Mouse (Mus musculus) adipocyte (in vitro differentiated cells): ENCODE data around the gene Cnr2.

Source experiments
- DNase-seq: peaks from one replicate; pipeline ENCODE4 v3.0.0-alpha.2; 2016; ENCODE audit warnings: low spot score

Gene Cnr2

GRCm38 (mm10) chr4:135876583-135877020, 18.6 kb upstream of the Cnr2 start:
- peak; percentile 69 for DNase-seq

- peak; percentile 73 for DNase-seq
Observed at GRCm38 (mm10) chr4:135877742-135878141, 17.5 kb upstream of the Cnr2 start.

- DNase-seq, result no peak
Observed at GRCm38 (mm10) chr4:135879021-135879420, 16.2 kb upstream of the Cnr2 start.

- DNase-seq, result no peak
Observed at GRCm38 (mm10) chr4:135880018-135880417, 15.2 kb upstream of the Cnr2 start.

- DNase-seq, result no peak
Observed at GRCm38 (mm10) chr4:135880576-135880975, 14.6 kb upstream of the Cnr2 start.

- no peak for DNase-seq
Observed at GRCm38 (mm10) chr4:135882023-135882422, 13.2 kb upstream of the Cnr2 start.

GRCm38 (mm10) chr4:135883401-135883851, 11.8 kb upstream of the Cnr2 start:
- no peak for DNase-seq

- no peak for DNase-seq
Observed at GRCm38 (mm10) chr4:135883881-135884516, 11.2 kb upstream of the Cnr2 start.

GRCm38 (mm10) chr4:135884531-135884930, 10.7 kb upstream of the Cnr2 start:
- no peak for DNase-seq

GRCm38 (mm10) chr4:135885676-135886075, 9.5 kb upstream of the Cnr2 start:
- DNase-seq, result no peak

GRCm38 (mm10) chr4:135886184-135886583, 9.0 kb upstream of the Cnr2 start:
- no peak for DNase-seq

- no peak for DNase-seq
Observed at GRCm38 (mm10) chr4:135888448-135889057, 6.6 kb upstream of the Cnr2 start.

GRCm38 (mm10) chr4:135889146-135889883, 5.9 kb upstream of the Cnr2 start:
- DNase-seq, result no peak

GRCm38 (mm10) chr4:135889884-135890283, 5.3 kb upstream of the Cnr2 start:
- DNase-seq, result peak; percentile 83

GRCm38 (mm10) chr4:135891539-135891938, 3.7 kb upstream of the Cnr2 start:
- no peak for DNase-seq

- DNase-seq, result no peak
Observed at GRCm38 (mm10) chr4:135892884-135893283, 2.3 kb upstream of the Cnr2 start.

GRCm38 (mm10) chr4:135896157-135896556, 963 bp downstream of the Cnr2 start:
- no peak for DNase-seq

- DNase-seq, result no peak
Observed at GRCm38 (mm10) chr4:135898380-135899049, 3.3 kb downstream of the Cnr2 start.

GRCm38 (mm10) chr4:135899050-135899448, 3.9 kb downstream of the Cnr2 start:
- DNase-seq, result no peak

- DNase-seq, result no peak
Observed at GRCm38 (mm10) chr4:135900008-135900407, 4.8 kb downstream of the Cnr2 start.

GRCm38 (mm10) chr4:135902606-135903242, 7.5 kb downstream of the Cnr2 start:
- DNase-seq, result no peak

- no peak for DNase-seq
Observed at GRCm38 (mm10) chr4:135904810-135905209, 9.6 kb downstream of the Cnr2 start.
